Mouse (Mus musculus) CD4-positive, CD25-positive, alpha-beta regulatory T cell, adult 2 months (primary cell): Measurements from ENCODE around the gene Nfix.
A peak's percentile ranks its signal among the peaks of the same experiment; 100 is the strongest.
"Not testable (repeated sequence)": the region's sequence is repeated elsewhere in the genome, so short reads cannot be mapped to it uniquely, and the experiment has no call there.

Source experiments
- DNase-seq: peaks from one replicate; pipeline ENCODE4 v3.0.0-alpha.2; 2012; ENCODE audit warnings: low read depth, low spot score

Nfix gene

DNA sequence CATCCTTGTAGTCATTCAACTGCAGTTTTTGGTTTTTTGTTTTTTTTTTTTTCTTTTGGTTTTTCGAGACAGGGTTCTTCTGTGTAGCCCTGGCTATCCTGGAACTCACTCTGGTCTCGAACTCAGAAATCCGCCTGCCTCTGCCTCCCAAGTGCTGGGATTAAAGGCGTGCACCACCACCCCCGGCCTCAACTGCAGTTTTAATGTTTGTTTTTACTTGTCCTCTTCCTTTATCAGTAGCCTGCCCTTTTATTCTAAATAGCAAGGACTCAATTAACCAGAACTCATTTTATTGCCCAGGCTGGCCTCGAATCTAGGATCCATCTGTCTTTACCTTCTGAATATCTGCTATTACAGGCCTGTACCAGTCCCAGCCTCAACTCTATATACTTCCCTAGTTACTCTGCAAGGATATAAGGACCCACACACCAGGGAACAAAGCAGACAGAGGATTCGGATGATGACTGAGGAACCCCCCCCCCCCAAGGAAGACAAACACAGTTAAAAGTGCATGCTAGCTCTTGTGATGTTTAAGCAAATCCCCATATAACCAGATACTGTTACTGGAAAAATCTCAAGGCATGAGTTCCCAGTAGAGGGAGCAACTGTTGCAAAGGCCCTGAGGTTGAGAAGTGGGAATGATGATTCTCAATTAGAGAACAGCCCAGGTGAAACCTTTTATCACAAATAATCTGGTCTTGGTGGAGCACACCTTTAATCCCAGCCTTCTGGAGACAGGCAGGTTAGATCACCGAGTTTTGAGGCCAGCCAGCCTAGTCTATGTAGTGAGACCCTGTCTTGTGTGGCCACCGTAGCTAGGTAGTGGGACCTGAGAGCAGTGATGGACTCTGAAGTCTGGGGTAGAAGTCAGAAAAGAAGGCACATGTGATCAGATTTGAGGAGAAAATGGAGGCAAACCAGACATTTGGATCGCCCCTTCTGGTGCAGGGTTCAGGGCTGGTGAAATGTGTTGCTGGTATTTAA is 32.9 kb upstream of the Nfix start:
- DNase-seq, result no peak

DNA sequence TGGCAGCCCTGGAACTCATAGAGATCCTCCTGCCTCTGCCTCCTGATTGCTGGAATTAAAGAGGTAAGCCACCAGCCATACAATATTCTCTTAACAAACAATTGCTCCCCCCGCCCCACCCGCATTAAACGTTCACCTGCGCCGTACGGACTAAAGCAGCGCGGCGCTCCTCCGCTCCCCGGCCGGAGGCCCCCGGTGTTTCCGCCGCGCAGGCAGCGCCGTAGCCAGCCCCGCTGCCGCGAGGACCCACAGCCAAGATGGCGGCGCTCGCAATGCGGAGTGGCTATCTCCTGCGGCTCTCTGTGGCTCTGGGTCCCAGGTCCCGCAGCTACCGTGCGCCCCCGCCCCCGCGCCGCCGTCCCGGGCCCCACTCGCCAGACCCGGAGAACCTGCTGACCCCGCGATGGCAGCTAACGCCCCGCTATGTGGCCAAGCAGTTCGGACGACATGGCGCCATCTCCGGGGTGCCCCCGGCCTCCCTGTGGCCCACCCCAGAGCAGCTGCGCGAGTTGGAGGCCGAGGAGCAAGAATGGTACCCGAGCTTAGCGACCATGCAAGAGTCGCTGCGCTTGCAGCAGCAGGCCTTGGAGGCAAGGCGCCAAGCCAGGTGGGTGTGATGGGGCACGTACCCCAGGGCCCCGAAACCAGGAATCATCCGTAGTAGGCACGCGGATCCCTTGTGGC is 32.0 kb upstream of the Nfix start:
- peak; percentile 91 for DNase-seq

DNA sequence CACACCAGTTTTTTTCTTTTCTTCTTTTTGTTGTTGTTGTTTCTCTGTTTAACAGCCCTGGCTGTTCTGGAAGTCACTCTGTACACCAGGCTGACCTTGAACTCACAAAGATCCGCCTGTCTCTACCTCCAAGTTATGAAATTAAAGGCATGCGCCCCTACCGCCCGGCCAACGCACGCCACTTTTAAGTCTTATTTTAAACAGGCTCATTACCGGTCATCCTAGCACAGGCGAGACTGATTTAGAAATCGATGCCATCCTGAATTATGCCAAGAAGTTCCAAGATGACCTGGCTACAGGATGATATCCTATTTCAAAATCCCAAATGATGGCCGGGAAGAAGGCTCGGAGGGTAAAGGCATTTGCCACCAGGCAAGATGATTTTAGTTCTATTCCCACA is 31.3 kb upstream of the Nfix start, which contains the start of gene Gadd45gip1:
Gene Gadd45gip1, plus strand, starts transcription at position 33 of the 400 bp plus-strand sequence.
- peak; percentile 82 for DNase-seq

DNA sequence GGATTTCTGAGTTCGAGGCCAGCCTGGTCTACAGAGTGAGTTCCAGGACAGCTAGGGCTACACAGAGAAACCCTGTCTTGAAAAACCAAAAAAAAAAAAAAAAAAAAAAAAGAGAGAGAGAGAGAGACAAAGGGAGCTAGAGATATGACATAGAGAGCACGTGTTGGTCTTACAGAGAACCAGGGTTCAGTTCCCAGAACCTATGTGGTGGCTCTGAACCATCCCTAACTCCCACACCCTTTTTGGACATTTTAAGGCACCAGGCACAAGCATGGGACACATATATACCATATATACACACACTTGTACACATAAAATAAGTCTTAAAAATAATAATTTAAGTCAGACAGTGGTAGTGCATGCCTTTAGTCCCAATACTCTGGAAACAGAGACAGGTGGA is 26.4 kb upstream of the Nfix start:
- DNase-seq, result not testable (repeated sequence)

DNA sequence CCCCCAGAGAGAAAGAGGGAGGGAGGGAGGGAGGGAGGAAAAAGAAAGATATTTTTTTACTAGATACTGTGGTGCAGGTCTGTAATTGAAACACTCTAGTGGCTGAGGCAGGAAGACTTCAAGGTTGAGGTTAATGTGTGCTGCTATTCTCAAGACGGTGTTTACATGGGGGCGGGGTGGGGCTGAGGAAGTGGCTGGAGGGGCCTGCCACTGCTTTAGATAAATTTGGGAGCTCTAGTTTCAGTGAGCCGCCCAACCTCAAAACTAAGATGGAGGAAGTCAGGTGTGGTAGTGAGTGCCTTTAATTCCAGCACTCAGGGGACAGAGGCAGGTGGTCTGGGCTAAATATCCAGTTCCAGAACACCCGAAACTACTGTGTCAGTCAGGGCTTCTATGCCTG is 25.5 kb upstream of the Nfix start:
- DNase-seq, result peak; percentile 68

DNA sequence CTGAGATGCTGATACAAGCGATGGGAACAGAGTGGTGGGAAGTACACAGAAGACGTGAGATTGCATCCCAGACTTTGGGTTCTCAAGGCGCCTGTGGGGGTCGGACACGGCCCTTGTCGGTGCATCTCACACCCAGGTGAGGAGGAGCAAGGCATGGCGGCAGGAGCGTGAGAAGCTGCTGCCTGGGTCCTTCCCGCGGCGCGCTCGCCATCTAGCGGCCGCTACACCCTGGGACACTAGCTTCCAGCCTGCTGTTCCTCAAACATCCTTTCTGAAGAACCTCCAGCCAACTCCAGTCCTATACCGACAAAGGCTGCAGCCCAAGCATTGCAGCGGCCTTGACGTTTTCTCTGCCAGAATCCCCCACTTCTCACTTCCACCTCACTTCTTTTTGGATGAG is 23.5 kb upstream of the Nfix start:
- DNase-seq, result peak; percentile 91

DNA sequence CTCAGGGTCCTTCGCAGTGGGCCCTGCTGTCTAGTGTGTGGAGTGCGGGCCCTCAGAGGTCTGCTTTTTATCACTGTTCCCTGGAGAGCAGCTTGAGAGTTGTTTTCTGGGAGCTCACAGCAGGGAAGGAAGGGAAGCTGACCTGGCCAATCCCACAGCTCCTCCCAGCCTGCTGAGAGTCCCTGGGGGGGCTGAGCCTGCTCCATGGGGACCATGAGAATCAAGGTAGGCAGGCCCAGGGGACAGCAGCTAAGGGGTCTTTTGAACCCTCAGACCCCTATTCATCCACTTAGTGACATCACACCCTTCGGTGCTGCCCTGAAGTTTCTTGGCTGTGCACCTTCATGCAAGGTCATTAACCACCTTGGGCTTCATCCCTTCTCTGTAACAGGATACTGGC is 22.6 kb upstream of the Nfix start, which contains the start of gene Dand5:
Gene Dand5, minus strand, starts transcription at position 101 of the 400 bp plus-strand sequence.
- no peak for DNase-seq

DNA sequence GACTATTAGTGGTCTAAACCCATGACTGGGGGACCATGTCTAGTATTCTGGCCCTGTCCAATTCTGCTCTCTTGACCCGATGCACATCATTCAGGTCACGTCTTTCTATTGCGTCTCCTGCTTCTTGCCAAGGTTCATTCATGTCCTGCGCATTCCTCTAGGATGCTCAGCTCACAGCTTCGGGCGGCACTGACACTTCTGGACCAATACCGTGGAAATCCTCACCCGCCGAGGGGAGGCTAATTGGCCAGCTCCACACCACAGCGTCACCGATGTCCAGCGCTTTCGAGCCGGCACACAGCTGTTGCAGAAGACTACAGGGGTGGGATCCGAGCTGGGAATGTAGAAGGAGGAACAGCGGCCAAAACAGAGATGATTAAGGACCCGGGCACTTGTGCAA is 16.0 kb upstream of the Nfix start:
- DNase-seq, result no peak

DNA sequence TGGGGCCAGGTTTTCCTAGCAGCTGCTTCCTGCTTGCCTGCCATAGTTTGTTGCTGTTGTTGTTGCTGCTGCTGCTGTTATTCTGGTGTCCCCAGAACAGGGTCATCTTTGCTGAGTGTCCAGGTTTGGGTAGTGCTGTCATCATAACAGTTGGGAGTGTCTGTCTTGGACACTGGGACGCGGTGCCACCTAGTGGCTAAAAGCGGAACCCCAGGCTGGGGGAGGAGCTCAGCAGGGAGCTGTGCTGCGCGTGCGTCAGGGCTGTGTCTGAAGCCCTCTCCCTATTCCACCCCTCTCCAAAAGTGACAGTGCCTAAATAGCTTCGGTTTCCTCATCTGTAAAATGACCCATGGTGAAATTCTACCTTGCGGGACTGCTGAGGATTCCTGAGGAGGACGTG is 15.4 kb upstream of the Nfix start:
- DNase-seq, result peak; percentile 93

DNA sequence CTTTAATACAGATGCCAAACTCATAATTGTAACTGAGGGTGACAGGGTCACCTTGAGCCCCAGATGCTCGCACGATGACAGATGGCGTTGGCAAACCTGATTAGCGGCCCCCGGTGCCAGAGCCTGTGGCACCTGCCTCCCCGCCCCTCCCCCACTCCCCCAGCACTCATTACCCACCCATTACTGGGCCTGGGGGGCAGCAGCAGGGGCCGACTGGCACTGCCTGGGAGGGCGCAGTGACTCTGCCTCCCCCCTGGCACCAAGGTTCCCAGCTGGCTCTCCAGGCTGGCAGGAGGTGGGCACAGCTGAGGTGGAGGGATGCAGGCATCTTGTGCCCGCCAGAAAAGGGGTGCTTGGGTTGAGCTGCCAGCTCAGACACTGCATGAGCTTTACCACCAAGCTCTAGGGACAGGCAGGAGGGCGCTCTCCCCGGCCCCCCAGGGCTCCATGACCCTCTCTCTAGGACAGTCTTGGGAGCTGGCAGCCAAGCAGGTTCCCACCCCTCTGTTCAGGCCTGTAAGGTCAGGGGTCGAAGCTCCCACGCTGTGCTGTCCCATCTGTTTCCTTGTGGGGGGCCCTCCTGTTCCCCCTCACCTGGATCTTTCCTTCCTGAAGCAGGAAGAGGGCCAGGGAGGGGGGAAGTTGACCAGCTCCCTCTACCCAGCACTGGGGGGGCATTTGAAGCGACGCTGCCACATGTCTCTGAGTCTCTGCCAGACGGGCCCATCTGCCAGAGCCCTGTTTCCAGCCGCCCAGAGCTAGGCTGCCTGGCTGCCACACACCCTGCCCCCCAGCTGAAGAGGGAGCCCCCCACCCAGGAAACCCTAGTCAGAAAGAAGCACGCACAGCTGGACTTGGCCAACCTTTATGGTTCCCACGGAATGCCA is 14.7 kb upstream of the Nfix start:
- DNase-seq, result no peak

DNA sequence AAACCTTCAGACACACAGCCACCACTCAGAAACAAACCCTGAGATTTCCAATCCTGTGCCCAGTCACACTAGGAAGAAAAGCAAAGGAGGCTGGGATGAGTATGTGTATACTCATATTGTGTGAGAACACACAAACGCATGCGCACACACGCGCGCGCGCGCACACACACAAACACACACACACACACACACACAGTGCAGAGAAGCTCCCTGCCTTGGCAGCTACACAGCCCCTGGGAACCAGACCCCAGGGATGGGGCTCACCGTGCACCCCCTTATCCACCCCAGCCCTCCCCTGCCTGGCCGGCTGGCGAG is 14.1 kb upstream of the Nfix start:
- DNase-seq, result no peak

DNA sequence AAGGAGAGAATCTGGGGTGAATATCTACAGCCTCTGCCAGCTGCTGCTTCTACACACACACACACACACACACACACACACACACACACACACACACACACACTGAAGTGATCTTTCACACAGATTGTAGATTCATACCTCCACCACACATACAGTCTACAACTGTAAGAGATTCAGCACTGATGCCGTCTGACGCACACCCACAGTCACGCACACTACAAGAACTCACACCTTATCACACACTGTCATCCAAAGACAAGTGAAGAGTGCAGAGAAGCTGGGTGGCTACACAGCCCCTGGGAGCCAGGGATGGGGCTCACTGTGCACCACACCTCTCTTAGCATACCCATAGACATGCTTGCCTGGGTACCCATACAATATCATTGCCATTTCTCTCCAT is 13.7 kb upstream of the Nfix start:
- no peak for DNase-seq

DNA sequence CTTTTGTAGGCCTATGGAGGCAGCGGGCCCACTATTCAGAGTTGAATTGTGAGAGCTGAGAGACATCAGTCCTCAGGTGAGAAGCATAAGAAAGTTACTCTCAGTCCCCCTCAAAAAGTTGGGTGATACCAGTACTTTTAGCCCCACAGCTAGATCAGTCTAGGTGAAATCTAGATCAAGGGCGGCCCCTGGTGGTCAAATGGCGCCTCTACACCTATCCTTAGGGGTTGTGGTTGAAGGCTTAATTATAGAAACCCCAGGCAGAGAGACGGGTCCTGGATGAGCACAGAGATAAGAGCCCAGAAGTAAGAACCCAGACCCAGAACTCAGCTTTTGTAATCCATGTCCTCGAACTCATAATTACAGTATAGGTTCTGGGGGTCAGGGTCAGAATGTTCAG is 12.9 kb upstream of the Nfix start:
- DNase-seq, result peak; percentile 88

DNA sequence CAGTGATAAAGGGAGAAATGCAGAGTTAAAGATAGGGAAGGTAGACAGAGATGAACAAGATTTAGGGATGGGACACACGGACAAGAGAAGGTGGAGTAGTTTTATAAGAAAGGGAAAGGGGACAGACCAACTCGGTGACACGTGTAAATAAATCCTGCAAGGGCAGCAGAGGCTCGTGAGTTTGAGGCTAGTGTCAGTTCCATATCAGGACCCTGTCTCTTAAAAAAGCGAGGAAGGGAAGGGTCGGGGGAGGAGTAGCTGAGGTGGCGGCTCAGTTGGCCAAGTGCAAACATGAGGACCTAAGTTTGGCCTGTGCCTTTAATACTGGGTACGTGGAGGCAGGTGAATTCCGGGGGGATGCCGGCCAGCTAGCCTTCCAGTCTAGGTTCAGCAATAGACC is 11.2 kb upstream of the Nfix start:
- DNase-seq, result no peak

DNA sequence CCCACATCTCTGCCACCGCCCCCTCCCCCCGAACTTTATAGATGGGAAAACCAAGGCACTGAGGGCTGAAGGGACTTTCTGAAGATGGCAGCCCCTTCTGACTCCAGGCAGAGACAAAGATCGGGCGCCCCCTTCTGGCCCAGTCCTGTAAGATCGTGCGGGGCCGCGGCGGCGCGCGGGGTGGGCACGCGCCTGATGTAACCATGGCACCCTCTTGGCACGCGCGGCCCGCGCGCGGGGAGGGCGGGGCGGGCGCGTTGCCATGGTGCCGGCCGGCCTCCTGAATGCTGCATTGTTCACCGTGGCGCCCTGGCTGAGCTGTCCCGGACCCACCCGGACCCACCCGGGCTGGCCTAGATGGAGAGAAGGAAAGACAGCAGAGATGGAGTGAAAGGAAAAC is 10.8 kb upstream of the Nfix start:
- peak; percentile 87 for DNase-seq

DNA sequence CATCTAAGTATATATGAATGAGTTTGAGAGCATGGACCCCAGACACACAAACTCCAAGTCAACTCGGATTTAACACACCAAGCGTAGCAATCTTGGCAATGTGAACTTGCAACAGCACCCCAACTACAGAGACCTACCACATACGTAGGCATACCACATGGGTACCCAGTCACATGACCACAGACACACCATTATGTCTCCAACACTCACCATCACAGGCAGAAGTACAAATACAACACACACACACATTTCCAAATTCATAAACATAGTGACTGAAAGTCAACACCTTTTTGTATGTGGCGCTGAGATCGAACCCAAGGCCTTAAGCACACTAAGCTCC is 9.8 kb upstream of the Nfix start:
- DNase-seq, result no peak

DNA sequence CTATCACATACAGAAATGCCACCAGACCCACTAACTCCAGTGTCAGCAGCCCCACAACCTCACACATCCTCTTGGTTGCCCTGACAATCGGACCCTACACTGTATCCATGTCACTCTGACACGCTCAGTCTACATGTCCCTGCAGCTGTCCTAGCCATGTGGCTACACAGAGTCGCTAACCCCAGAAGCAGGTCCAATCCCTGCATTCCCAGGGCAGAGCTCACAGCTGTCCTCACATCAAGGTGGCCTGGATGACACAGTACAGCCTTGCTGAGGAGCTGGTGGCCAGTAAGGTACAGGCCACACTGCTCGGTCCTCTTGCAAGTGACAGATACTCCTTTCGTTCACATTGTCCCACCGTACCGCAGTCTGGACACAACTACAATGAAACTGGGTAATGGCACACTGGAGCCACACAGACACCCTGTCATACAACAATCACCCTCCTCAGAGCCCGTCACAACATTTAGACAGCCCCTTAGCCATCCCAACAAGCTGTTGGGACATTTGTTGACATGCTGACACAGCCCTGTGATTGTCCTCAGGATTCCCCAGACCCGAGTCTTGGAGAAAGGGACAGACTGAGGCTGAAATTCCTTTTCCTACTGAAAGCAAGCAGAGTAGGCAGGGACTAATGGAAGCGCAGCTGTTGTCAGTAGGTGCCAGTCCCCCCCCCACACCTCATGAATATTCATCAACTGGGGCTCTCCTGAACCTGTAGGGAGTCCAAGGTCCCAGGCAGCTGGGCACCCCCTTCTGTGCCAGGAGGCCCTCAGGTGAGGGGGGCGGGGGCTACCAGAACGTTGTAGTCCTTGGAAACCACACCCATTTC is 9.2 kb upstream of the Nfix start:
- DNase-seq, result no peak

DNA sequence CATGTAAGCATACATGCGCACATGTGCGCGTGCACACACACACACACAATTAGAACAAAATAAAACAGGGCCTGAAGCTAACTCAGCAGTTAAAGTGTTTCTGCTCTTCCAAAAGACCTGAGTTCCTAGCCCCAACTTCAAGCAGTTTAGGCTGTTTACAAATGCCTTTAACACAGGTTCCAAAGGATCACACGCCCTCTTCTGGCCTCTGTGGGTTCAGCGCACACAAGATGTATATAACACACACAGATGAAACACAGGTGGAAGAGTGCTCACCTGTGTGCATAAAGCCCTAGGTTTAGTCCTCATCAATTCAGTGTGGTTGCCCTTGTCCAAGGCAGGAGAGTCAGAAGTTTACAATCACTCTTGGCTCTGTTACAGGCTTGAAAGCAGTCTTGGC is 5.9 kb upstream of the Nfix start:
- DNase-seq, result no peak

DNA sequence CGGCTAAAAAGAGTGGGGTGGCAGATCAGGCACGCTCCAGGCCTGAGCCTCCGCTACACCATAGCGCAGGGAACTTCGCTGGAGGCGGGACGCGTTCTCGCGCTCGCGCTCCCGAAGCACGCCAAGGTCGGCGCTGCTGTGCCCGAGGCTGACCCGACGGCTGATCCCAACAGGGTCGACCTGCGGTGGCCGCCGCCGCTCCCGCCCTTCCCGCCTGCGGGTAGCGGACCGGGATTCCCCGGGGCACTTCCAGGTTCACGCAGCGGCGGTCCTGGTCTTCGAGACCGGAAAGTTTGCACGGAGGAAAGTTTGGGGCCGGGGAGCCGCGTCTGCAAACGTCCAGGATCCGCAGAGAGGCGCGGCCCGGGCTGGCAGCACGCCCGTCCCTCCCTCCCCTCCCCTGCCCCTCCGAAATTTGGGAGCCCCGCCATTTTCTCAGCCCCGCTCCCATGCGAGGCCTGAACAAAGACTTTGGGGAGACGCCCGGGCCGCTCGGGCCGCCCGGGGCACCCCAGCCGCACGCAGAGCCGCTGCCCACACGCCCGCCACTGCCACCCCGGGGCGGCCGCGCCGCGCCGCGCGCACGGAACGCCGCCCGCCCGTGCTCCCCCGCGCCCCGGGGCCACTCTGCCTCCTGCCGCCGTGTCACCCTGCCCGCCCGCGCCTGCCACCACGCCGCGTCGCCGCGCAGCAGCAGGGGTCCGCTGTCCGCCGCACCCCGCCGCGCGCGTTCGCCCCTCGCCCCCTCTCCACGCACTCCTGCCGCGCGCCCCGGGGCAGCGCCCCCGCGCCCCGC is 810 bp downstream of the Nfix start:
- DNase-seq, result peak; percentile 45

DNA sequence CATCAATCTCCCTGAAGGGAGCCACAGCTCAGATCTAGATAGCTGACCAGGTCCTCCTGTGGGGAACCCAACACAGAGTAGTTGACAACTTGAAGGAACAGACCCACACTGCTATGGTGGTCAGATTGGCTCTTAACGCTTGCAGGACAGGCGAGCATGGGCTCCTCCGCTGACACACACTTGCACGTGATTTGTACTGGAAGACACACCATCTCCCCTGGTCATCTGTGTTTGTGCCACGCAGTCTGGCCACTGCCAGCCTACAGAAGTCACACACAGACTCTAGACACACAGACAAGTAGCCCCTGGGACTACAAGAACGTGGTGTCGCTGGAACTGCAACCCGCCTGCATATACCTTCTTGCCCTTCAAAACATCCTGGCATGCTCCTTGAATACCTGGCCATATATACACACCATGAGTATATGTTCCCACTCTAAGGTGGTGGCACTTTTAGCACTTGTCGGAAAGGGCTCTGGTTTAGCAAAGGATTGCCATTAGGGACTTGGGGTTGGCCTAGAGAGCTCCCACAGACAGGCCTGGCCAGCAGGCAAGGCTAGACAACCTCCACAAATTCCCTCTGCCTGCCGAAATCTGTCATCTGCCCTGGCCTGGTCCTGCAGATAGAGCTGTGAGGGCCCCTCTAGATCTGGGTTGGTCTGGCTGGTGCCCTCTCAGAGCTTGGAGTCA is 1.6 kb downstream of the Nfix start:
- DNase-seq, result no peak
